ENCODE assay signal across 30 mouse cellular contexts in genomic region chr9:96909503-96909902, GRCm38 (mm10).
"Had no signal": no experiment of that assay in that cellular context is flagged by ENCODE, and none has a peak within 500 bp of the region (broad histone marks: within the 10 kb centered on the region; RNA-seq: fewer than 3 reads in every experiment).

No protein-coding gene starts in this region.

- H3K27ac ChIP-seq: heart, adult 2 months; heart, embryonic 10.5 days; heart, embryonic 13.5 days; heart, embryonic 15.5 days; hindbrain, embryonic 10.5 days; hindbrain, embryonic 12.5 days; hindbrain, embryonic 13.5 days; hindbrain, embryonic 15.5 days; hindbrain, postnatal 0 days; kidney, embryonic 15.5 days; kidney, postnatal 0 days; layer of hippocampus, adult 2 months; left cerebral cortex, adult 2 months had no signal

- H3K36me3 ChIP-seq: heart, embryonic 10.5 days; heart, embryonic 12.5 days; heart, embryonic 13.5 days; heart, embryonic 15.5 days; hindbrain, embryonic 10.5 days; hindbrain, embryonic 12.5 days; hindbrain, embryonic 13.5 days; hindbrain, embryonic 15.5 days; kidney, embryonic 15.5 days had no signal

- ATAC-seq: hindbrain, postnatal 0 days; inflammation-experienced regulatory T-cells, adult 6 months had no signal

- H3K4me3 ChIP-seq: heart, adult 2 months; heart, embryonic 10.5 days; heart, embryonic 12.5 days; heart, embryonic 13.5 days; heart, embryonic 15.5 days; hindbrain, embryonic 10.5 days; hindbrain, embryonic 12.5 days; hindbrain, embryonic 13.5 days; hindbrain, embryonic 15.5 days; kidney, embryonic 15.5 days; layer of hippocampus, adult 2 months; left cerebral cortex, adult 2 months had no signal

- H3K9me3 ChIP-seq: heart, embryonic 10.5 days; heart, embryonic 12.5 days; heart, embryonic 13.5 days; heart, embryonic 15.5 days; hindbrain, embryonic 10.5 days; hindbrain, embryonic 12.5 days; hindbrain, embryonic 13.5 days; hindbrain, embryonic 15.5 days; kidney, embryonic 15.5 days had no signal

- DNase-seq: heart, adult 18-20 months; heart, adult 2 months; heart, postnatal 10 days; heart, postnatal 14 days; heart, postnatal 36 days; heart, postnatal 4 days; kidney, adult 18-20 months; kidney, adult 2 months; kidney, adult 9 months; kidney, postnatal 10 days; kidney, postnatal 14 days; kidney, postnatal 25 days; kidney, postnatal 36 days; layer of hippocampus, adult 9-11 months; layer of hippocampus, postnatal 36 days had no signal

- H3K4me2 ChIP-seq: heart, embryonic 11.5 days; heart, embryonic 12.5 days; heart, embryonic 13.5 days; heart, embryonic 15.5 days; hindbrain, embryonic 12.5 days; hindbrain, embryonic 13.5 days; hindbrain, embryonic 15.5 days; kidney, embryonic 15.5 days had no signal

- H3K27me3 ChIP-seq: heart, embryonic 12.5 days; heart, embryonic 13.5 days; heart, embryonic 15.5 days; hindbrain, embryonic 12.5 days; hindbrain, embryonic 13.5 days; hindbrain, embryonic 15.5 days; kidney, embryonic 15.5 days had no signal

- H3K9ac ChIP-seq: heart, embryonic 12.5 days; heart, embryonic 13.5 days; heart, embryonic 15.5 days; hindbrain, embryonic 12.5 days; hindbrain, embryonic 13.5 days; hindbrain, embryonic 15.5 days; kidney, embryonic 15.5 days had no signal

- H3K4me1 ChIP-seq: heart, embryonic 10.5 days; heart, embryonic 12.5 days; heart, embryonic 13.5 days; hindbrain, embryonic 10.5 days; hindbrain, embryonic 12.5 days; hindbrain, embryonic 15.5 days; kidney, embryonic 15.5 days had no signal
